Mouse (Mus musculus): ENCODE data around the gene Twist2. TPM values are rescaled to one million over a fixed set of nuclear protein-coding genes. Genes with fewer than 3 reads are reported as not detected.

Gene Twist2
- polyA plus RNA-seq, 1 experiment = 3.3 TPM

GRCm38 (mm10) chr1:91760140-91760986 lies 40.9 kb upstream of the Twist2 start:
- Histone ChIP-seq H3K4me3 (ENCODE audit: low read depth, low read length) (no peak overlapping the region), H3K36me3 (ENCODE audit: control insufficient read depth, insufficient read depth, low read length) (no peaks in the 10 kb centered on the region), H3K27ac (ENCODE audit: insufficient read depth, low read depth, low read length) (no peak overlapping the region), H3K4me1 (ENCODE audit: control insufficient read depth, insufficient read depth, insufficient read length, low read length) (no peaks in the 10 kb centered on the region), H3K27me3 (ENCODE audit: control insufficient read depth, insufficient read depth, low read length) (no peaks in the 10 kb centered on the region)
- TF ChIP-seq POLR2A (IDR thresholded peaks at IDR 0.05; ENCODE audit: low read depth, low read length) (no peak), CTCF (IDR thresholded peaks at IDR 0.05; ENCODE audit: extremely low read depth, insufficient read length, insufficient replicate concordance, low read depth, low read length) (no peak)
- WGBS = 64% methylated on average over 14 of the region's 14 CpGs

DNA sequence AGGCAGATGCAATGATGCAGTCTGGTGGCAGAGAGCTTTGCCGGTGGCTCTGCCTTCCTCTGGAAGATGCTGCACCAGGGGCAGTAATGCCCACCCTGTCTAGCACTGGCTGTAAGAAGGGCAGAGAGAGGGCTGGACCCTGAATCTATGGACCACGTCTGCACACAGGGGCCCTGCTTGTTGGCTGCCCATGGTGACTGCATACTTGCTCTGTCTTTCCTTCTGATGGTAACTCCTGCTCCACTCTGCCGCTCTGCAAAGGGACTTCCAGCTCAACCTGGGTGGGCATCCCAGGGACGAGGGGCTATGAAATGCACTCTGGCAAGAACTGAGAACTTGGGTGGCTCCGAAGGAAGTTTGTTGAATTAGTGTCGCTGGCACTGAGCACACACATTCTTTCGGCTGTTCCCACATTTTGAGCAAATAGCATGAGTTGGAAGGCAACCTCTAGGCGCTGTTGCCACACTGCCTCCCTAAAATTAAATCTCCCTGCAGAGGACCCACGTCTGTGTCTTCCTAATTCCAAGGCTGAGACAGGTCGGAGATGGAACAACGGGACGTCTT lies 38.7 kb upstream of the Twist2 start:
- no peak for TF ChIP-seq CTCF (IDR thresholded peaks at IDR 0.05; ENCODE audit: extremely low read depth, insufficient read length, insufficient replicate concordance, low read depth, low read length)
- TF ChIP-seq POLR2A (IDR thresholded peaks at IDR 0.05; ENCODE audit: low read depth, low read length) = no peak

DNA sequence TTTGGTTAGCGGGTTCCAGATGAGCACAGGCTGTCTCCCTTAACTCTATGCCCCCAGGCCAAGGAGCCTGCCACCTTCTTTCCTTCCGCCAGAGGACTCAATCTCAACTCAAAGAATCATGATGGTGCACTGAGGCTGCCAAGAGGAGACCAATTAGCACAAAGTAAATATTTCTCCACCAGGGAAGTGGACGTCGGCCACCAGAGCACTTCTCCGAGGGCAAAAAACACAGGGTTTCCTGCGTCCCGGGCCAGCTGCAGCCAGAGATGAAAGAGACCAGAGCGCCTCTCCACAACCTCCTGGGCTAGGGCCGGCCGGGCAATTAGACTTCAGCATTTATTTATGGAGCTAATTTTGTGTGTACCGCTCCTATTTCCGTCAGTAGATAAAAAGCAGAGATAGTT lies 31.0 kb upstream of the Twist2 start:
- WGBS = 3% methylated on average over 12 of the region's 12 CpGs
- Histone ChIP-seq H3K4me3 (ENCODE audit: low read depth, low read length) (no peak overlapping the region), H3K36me3 (ENCODE audit: control insufficient read depth, insufficient read depth, low read length) (no peaks in the 10 kb centered on the region), H3K27ac (ENCODE audit: insufficient read depth, low read depth, low read length) (no peak overlapping the region), H3K4me1 (ENCODE audit: control insufficient read depth, insufficient read depth, insufficient read length, low read length) (no peaks in the 10 kb centered on the region; the same call in 1 of the 2 replicates), H3K27me3 (ENCODE audit: control insufficient read depth, insufficient read depth, low read length) (no peaks in the 10 kb centered on the region; the same call in 1 of the 2 replicates)
- no peak for TF ChIP-seq CTCF (IDR thresholded peaks at IDR 0.05; ENCODE audit: extremely low read depth, insufficient read length, insufficient replicate concordance, low read depth, low read length)
- no peak for TF ChIP-seq POLR2A (IDR thresholded peaks at IDR 0.05; ENCODE audit: low read depth, low read length)

More for the DNA sequence above, 38.7 kb upstream of the Twist2 start:
- 42% methylated on average over 12 of the region's 12 CpGs for WGBS
- Histone ChIP-seq H3K4me1 (ENCODE audit: control insufficient read depth, insufficient read depth, insufficient read length, low read length) (no peaks in the 10 kb centered on the region), H3K4me3 (ENCODE audit: low read depth, low read length) (no peak overlapping the region), H3K36me3 (ENCODE audit: control insufficient read depth, insufficient read depth, low read length) (no peaks in the 10 kb centered on the region), H3K27ac (ENCODE audit: insufficient read depth, low read depth, low read length) (no peak overlapping the region), H3K27me3 (ENCODE audit: control insufficient read depth, insufficient read depth, low read length) (no peaks in the 10 kb centered on the region)

DNA sequence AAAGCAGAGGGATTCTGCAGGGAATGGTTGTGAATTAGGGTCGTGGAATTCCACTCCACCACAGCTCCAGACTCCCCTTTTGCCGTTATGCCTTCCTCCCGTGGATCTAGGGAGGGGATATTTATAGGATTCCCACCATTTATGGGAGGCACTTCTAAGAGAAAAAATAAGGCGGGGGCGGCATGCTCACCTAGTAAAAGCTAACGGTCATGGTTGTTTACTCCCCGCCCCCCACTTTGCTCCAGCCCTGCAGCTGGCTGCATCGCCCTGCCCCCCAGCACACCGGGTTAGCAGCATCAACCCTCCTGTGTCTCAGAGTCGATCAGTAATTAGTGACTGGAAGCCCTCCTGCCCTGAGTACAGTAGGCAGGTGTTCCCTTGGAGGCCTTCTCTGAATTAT lies 30.6 kb upstream of the Twist2 start:
- WGBS = 5% methylated on average over 10 of the region's 10 CpGs
- no peaks in the 10 kb centered on the region for H3K36me3 ChIP-seq (ENCODE audit: control insufficient read depth, insufficient read depth, low read length)
- no peak overlapping the region for H3K4me3 ChIP-seq (ENCODE audit: low read depth, low read length)
- H3K4me1 ChIP-seq (ENCODE audit: control insufficient read depth, insufficient read depth, insufficient read length, low read length) = no peaks in the 10 kb centered on the region; the same call in 1 of the 2 replicates
- H3K27me3 ChIP-seq (ENCODE audit: control insufficient read depth, insufficient read depth, low read length) = no peaks in the 10 kb centered on the region; the same call in 1 of the 2 replicates
- no peak for TF ChIP-seq POLR2A (IDR thresholded peaks at IDR 0.05; ENCODE audit: low read depth, low read length)
- TF ChIP-seq CTCF (IDR thresholded peaks at IDR 0.05; ENCODE audit: extremely low read depth, insufficient read length, insufficient replicate concordance, low read depth, low read length) = no peak
- H3K27ac ChIP-seq (ENCODE audit: insufficient read depth, low read depth, low read length) = no peak overlapping the region

- TF ChIP-seq POLR2A (IDR thresholded peaks at IDR 0.05; ENCODE audit: low read depth, low read length) (no peak), CTCF (IDR thresholded peaks at IDR 0.05; ENCODE audit: extremely low read depth, insufficient read length, insufficient replicate concordance, low read depth, low read length) (no peak)
- H3K27me3 ChIP-seq (ENCODE audit: control insufficient read depth, insufficient read depth, low read length) = no peaks in the 10 kb centered on the region
- H3K4me3 ChIP-seq (ENCODE audit: low read depth, low read length) = no peak overlapping the region
- 61% methylated on average over 5 of the region's 5 CpGs for WGBS
- no peaks in the 10 kb centered on the region for H3K4me1 ChIP-seq (ENCODE audit: control insufficient read depth, insufficient read depth, insufficient read length, low read length)
- no peak overlapping the region for H3K27ac ChIP-seq (ENCODE audit: insufficient read depth, low read depth, low read length)
- H3K36me3 ChIP-seq (ENCODE audit: control insufficient read depth, insufficient read depth, low read length) = no peaks in the 10 kb centered on the region
Observed at GRCm38 (mm10) chr1:91776928-91777327, 24.3 kb upstream of the Twist2 start.

DNA sequence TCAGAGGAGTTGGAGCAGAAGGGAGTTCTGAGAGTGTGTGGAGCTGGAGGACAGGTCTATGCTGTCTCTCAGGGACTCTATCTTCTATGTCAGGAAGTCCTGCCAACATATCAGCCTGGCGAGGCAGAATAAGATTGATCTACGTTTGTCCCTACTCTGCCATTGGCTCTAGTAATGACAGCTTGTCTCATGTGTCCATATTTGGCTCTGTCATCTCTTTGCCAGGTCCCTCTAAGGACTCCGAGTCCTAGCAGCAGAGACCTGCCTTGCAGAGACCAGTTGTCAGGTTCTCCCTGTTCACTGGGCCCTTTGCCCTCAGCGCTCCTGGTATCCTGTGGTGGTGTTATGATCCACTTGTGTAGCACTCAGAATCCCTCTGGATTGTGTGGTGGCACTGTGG lies 21.4 kb upstream of the Twist2 start:
- no peaks in the 10 kb centered on the region for H3K36me3 ChIP-seq (ENCODE audit: control insufficient read depth, insufficient read depth, low read length)
- TF ChIP-seq POLR2A (IDR thresholded peaks at IDR 0.05; ENCODE audit: low read depth, low read length) = no peak
- H3K4me1 ChIP-seq (ENCODE audit: control insufficient read depth, insufficient read depth, insufficient read length, low read length) = no peaks in the 10 kb centered on the region
- H3K27me3 ChIP-seq (ENCODE audit: control insufficient read depth, insufficient read depth, low read length) = no peaks in the 10 kb centered on the region
- WGBS = 72% methylated on average over 4 of the region's 4 CpGs
- H3K4me3 ChIP-seq (ENCODE audit: low read depth, low read length) = no peak overlapping the region
- H3K27ac ChIP-seq (ENCODE audit: insufficient read depth, low read depth, low read length) = no peak overlapping the region

DNA sequence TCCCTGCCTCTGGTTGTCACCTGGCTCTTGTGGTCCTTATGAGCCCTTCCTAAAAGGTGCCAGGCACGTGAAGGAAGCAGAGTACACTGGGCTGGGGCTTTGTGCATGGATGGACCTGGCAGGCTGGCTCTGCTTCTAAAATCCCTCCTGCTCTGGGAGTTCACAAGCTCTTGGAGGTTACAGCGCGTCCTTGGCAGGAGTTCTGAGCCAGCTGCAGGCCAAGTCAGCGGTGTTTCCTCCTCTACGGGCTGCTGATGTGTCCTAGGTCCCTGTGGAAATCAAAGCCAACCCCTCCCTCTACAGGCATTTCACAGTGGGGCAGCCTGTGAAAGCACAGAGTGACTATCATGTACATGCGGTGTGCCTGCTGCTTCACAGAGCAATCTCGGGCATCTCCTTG lies 20.1 kb upstream of the Twist2 start:
- H3K36me3 ChIP-seq (ENCODE audit: control insufficient read depth, insufficient read depth, low read length) = no peaks in the 10 kb centered on the region
- no peaks in the 10 kb centered on the region for H3K4me1 ChIP-seq (ENCODE audit: control insufficient read depth, insufficient read depth, insufficient read length, low read length)
- H3K27me3 ChIP-seq (ENCODE audit: control insufficient read depth, insufficient read depth, low read length) = no peaks in the 10 kb centered on the region
- TF ChIP-seq POLR2A (IDR thresholded peaks at IDR 0.05; ENCODE audit: low read depth, low read length) = no peak
- no peak for TF ChIP-seq CTCF (IDR thresholded peaks at IDR 0.05; ENCODE audit: extremely low read depth, insufficient read length, insufficient replicate concordance, low read depth, low read length)
- no peak overlapping the region for H3K27ac ChIP-seq (ENCODE audit: insufficient read depth, low read depth, low read length)
- H3K4me3 ChIP-seq (ENCODE audit: low read depth, low read length) = no peak overlapping the region
- WGBS = 65% methylated on average over 7 of the region's 7 CpGs
